In the genomic region with DNA sequence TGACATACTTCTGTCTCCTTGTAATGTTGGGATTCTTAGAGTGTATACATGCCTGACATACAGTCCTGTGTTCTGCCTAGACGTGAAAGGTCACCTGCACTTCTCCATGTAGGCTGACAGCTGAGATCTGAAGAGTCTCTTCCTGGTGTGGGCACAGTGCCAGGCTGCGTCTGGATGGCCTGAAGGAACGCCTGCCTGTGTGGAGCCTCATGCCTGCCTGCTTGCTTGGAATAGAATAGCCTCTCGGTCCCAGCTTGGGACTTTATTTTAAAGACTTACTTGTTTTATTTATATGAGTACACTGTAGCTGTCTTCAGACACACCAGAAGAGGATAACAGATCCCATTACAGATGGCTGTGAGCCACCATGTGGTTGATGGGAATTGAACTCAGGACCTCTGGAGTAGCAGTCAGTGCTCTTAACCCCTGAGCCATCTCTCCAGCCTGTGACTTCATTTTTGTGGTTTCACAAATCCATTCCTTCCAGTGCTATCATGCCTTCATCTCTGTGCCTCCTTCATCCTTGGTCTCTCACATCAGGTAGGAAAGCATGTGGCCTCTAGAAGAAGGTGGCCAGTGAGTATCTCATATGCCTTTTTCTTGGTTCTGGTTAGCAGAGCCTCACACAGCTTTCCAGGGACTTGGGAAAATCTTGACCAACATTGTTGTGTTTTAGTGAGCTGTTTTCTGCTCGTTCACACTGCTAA, we compare ENCODE assay signal across 8 mouse cellular contexts. TPM values are rescaled to one million over a fixed set of nuclear protein-coding genes. Genes with fewer than 3 reads are reported as not detected.
DNase-seq lines count a peak whose midpoint lies in the region; ATAC-seq and TF ChIP-seq lines count a peak whose summit lies in the region.

No protein-coding gene starts in this region.

- peak overlapping the region; percentile 56 for H3K27ac ChIP-seq in hindbrain, embryonic 14.5 days
- H3K27ac ChIP-seq in hindbrain, embryonic 10.5 days: no peak overlapping the region
- peak overlapping the region; percentile 54 for H3K27ac ChIP-seq in hindbrain, embryonic 16.5 days (ENCODE audit: low read depth, low read length)
- H3K27ac ChIP-seq in stomach, embryonic 15.5 days: peak overlapping the region; percentile 67
- H3K27ac ChIP-seq in thymus, adult 2 months (ENCODE audit: control insufficient read depth, insufficient read depth, low read length): no peak overlapping the region

- H3K36me3 ChIP-seq in hindbrain, embryonic 14.5 days (replicated peaks; ENCODE audit: control insufficient read depth, insufficient read depth): peaks cover 2% of the 10 kb centered on the region
- peaks cover 18% of the 10 kb centered on the region for H3K36me3 ChIP-seq in hindbrain, embryonic 10.5 days
- H3K36me3 ChIP-seq in C2C12 (ENCODE audit: control insufficient read depth, insufficient read depth): no peaks in the 10 kb centered on the region
- H3K36me3 ChIP-seq in hindbrain, embryonic 16.5 days (ENCODE audit: control insufficient read depth, insufficient read depth, low read length): no peaks in the 10 kb centered on the region
- H3K36me3 ChIP-seq in stomach, embryonic 15.5 days: no peaks in the 10 kb centered on the region
- no peaks in the 10 kb centered on the region for H3K36me3 ChIP-seq in thymus, adult 2 months (ENCODE audit: control insufficient read depth, insufficient read depth, low read length)

- H3K27me3 ChIP-seq in hindbrain, embryonic 14.5 days (ENCODE audit: control insufficient read depth, insufficient read depth, low read length): no peaks in the 10 kb centered on the region
- no peaks in the 10 kb centered on the region for H3K27me3 ChIP-seq in hindbrain, embryonic 10.5 days (ENCODE audit: insufficient read depth, poor library complexity, severe bottlenecking)
- no peaks in the 10 kb centered on the region for H3K27me3 ChIP-seq in C2C12 (ENCODE audit: control insufficient read depth, insufficient read depth, insufficient read length)
- H3K27me3 ChIP-seq in hindbrain, embryonic 16.5 days (replicated peaks; ENCODE audit: control insufficient read depth, insufficient read depth, low read length): no peaks in the 10 kb centered on the region
- H3K27me3 ChIP-seq in stomach, embryonic 15.5 days (replicated peaks): no peaks in the 10 kb centered on the region
- H3K27me3 ChIP-seq in thymus, adult 2 months (ENCODE audit: control insufficient read depth, insufficient read depth, low read length): no peaks in the 10 kb centered on the region

- H3K4me1 ChIP-seq in hindbrain, embryonic 14.5 days (replicated peaks; ENCODE audit: control insufficient read depth, insufficient read depth, low read length): peaks cover 19% of the 10 kb centered on the region
- H3K4me1 ChIP-seq in hindbrain, embryonic 10.5 days (replicated peaks): peaks cover 24% of the 10 kb centered on the region
- H3K4me1 ChIP-seq in hindbrain, embryonic 16.5 days (ENCODE audit: control insufficient read depth, insufficient read depth, low read depth, low read length): peaks cover 21% of the 10 kb centered on the region
- peaks cover 29% of the 10 kb centered on the region for H3K4me1 ChIP-seq in stomach, embryonic 15.5 days
- peaks cover 13% of the 10 kb centered on the region for H3K4me1 ChIP-seq in thymus, adult 2 months (replicated peaks; ENCODE audit: control insufficient read depth, insufficient read depth, low read length)

- TF ChIP-seq POLR2A in thymus, adult 2 months (IDR thresholded peaks at IDR 0.05; ENCODE audit: control insufficient read depth, extremely low read depth, insufficient read depth, low read length, poor library complexity): no peak

- DNase-seq in hindbrain, embryonic 14.5 days (ENCODE audit: low spot score): peak; percentile 47
- DNase-seq in hindbrain, embryonic 10.5 days (ENCODE audit: low spot score): no peak
- DNase-seq in cerebellum, adult 9-11 months: peak; percentile 64
- no peak for DNase-seq in B cell, adult 2 months
- DNase-seq in thymus, adult 2 months: no peak

- no peak for TF ChIP-seq CTCF in C2C12 (IDR thresholded peaks at IDR 0.05; ENCODE audit: control insufficient read depth, insufficient read depth, insufficient read length)
- TF ChIP-seq CTCF in thymus, adult 2 months (IDR thresholded peaks at IDR 0.05; ENCODE audit: borderline replicate concordance, control insufficient read depth, extremely low read depth, insufficient read depth, low read length, poor library complexity): no peak

- 39% methylated on average over 5 of the region's 5 CpGs for WGBS in hindbrain, embryonic 14.5 days
- 84% methylated on average over 5 of the region's 5 CpGs for WGBS in hindbrain, embryonic 10.5 days
- 41% methylated on average over 5 of the region's 5 CpGs for whole genome bisulfite sequencing in hindbrain, embryonic 16.5 days
- WGBS in stomach, embryonic 15.5 days: 35% methylated on average over 5 of the region's 5 CpGs
- 78% methylated on average over 5 of the region's 5 CpGs for WGBS in thymus, adult 2 months

- no peak overlapping the region for H3K4me2 ChIP-seq in hindbrain, embryonic 14.5 days (replicated peaks)
- no peak overlapping the region for H3K4me2 ChIP-seq in hindbrain, embryonic 16.5 days (ENCODE audit: low read length)
- H3K4me2 ChIP-seq in stomach, embryonic 15.5 days: no peak overlapping the region; the same call in 1 of the 2 replicates

- H3K9me3 ChIP-seq in hindbrain, embryonic 14.5 days (ENCODE audit: control insufficient read depth, low read length): no peaks in the 10 kb centered on the region
- H3K9me3 ChIP-seq in hindbrain, embryonic 10.5 days: no peaks in the 10 kb centered on the region
- no peaks in the 10 kb centered on the region for H3K9me3 ChIP-seq in hindbrain, embryonic 16.5 days (ENCODE audit: control insufficient read depth, low read length)
- no peaks in the 10 kb centered on the region for H3K9me3 ChIP-seq in stomach, embryonic 15.5 days

- no peak overlapping the region for H3K9ac ChIP-seq in hindbrain, embryonic 14.5 days
- H3K9ac ChIP-seq in hindbrain, embryonic 16.5 days (ENCODE audit: low read depth, low read length): no peak overlapping the region; the same call in 1 of the 2 replicates
- H3K9ac ChIP-seq in stomach, embryonic 15.5 days: no peak overlapping the region

- no peak overlapping the region for H3K4me3 ChIP-seq in hindbrain, embryonic 14.5 days (replicated peaks; ENCODE audit: low read length)
- H3K4me3 ChIP-seq in hindbrain, embryonic 10.5 days: no peak overlapping the region
- no peak overlapping the region for H3K4me3 ChIP-seq in C2C12 (ENCODE audit: insufficient read depth, poor library complexity, severe bottlenecking)
- no peak overlapping the region for H3K4me3 ChIP-seq in hindbrain, embryonic 16.5 days (ENCODE audit: low read length)
- no peak overlapping the region for H3K4me3 ChIP-seq in stomach, embryonic 15.5 days (replicated peaks)
- H3K4me3 ChIP-seq in thymus, adult 2 months (ENCODE audit: control insufficient read depth, insufficient read depth, low read length): no peak overlapping the region

- H3K79me3 ChIP-seq in C2C12 (ENCODE audit: low read depth): peaks cover 37% of the 10 kb centered on the region

- peaks cover 90% of the 10 kb centered on the region for H3K79me2 ChIP-seq in C2C12 (ENCODE audit: control insufficient read depth, insufficient read depth)

- 0 out of 2 replicates have a peak, but pooled peaks have one; percentile 14 for ATAC-seq in hindbrain, embryonic 14.5 days (ENCODE audit: low FRiP score)
- ATAC-seq in hindbrain, embryonic 16.5 days: no peak
- ATAC-seq in stomach, embryonic 15.5 days (ENCODE audit: insufficient read depth, low FRiP score, low read depth): no peak

- peak overlapping the region; percentile 2 for H3ac ChIP-seq in C2C12 (ENCODE audit: control insufficient read depth, insufficient read length, low read depth)

TF ChIP-seq in C2C12, 6 proteins besides CTCF, POLR2A, EP300 and RAD21:
- TF ChIP-seq MYOD1 (IDR thresholded peaks at IDR 0.05; ENCODE audit: control insufficient read depth, insufficient read length, low read depth): no peak
- TF ChIP-seq MAX (IDR thresholded peaks at IDR 0.05): no peak
- no peak for TF ChIP-seq CEBPB (IDR thresholded peaks at IDR 0.05; ENCODE audit: low read depth)
- no peak for TF ChIP-seq FOSL1 (IDR thresholded peaks at IDR 0.05; ENCODE audit: insufficient read depth, low read length, poor library complexity, severe bottlenecking)
- TF ChIP-seq USF1 (IDR thresholded peaks at IDR 0.05; ENCODE audit: low read depth): no peak
- TF ChIP-seq MYOG (IDR thresholded peaks at IDR 0.05; ENCODE audit: control insufficient read depth, extremely low read depth, insufficient read length): no peak

RNA-seq across cellular contexts. Expression of gene Ptpn1, which starts 26.4 kb away (rescaled TPM):
- 62.3 and 69.3 TPM in 2 replicates for polyA plus RNA-seq in hindbrain, embryonic 14.5 days (2014; fragmentation: Nextera tagmentation; extraction: Ambion mirVana)
- 75.9 and 86.1 TPM in 2 replicates for polyA plus RNA-seq in hindbrain, embryonic 10.5 days (2016; fragmentation: Nextera tagmentation; extraction: Ambion mirVana)
- 64.6 TPM for polyA plus RNA-seq in C2C12 (2012; fragmentation: generic; extraction: Trizol)
- 64.8 and 69.2 TPM in 2 replicates for polyA plus RNA-seq in hindbrain, embryonic 16.5 days (2015; fragmentation: Nextera tagmentation; extraction: Ambion mirVana)
- 52.8 and 54.8 TPM in 2 replicates for polyA plus RNA-seq in stomach, embryonic 15.5 days (2015; fragmentation: Nextera tagmentation; extraction: Ambion mirVana)
- 97.1 and 97.8 TPM in 2 replicates for polyA plus RNA-seq in thymus, adult 2 months (2012; rRNA removed)

RNA-seq across cellular contexts. Expression of gene Ripor3, which starts 52.2 kb away (rescaled TPM):
- polyA plus RNA-seq in hindbrain, embryonic 14.5 days (2014; fragmentation: Nextera tagmentation; extraction: Ambion mirVana): 0.13 and 0.30 TPM in 2 replicates
- polyA plus RNA-seq in hindbrain, embryonic 10.5 days (2016; fragmentation: Nextera tagmentation; extraction: Ambion mirVana): 0.57 and 0.71 TPM in 2 replicates
- polyA plus RNA-seq in C2C12 (2012; fragmentation: generic; extraction: Trizol): 0.04 TPM
- polyA plus RNA-seq in hindbrain, embryonic 16.5 days (2015; fragmentation: Nextera tagmentation; extraction: Ambion mirVana): 0.19 and 0.70 TPM in 2 replicates
- polyA plus RNA-seq in stomach, embryonic 15.5 days (2015; fragmentation: Nextera tagmentation; extraction: Ambion mirVana): 3.5 and 4.5 TPM in 2 replicates
- 1.4 and 1.5 TPM in 2 replicates for polyA plus RNA-seq in thymus, adult 2 months (2012; rRNA removed)

Comparison
In these comparisons a context has a peak if more than half of its experiments do, and no peak if none do; other contexts are left out.
1. DNase-seq: peak in hindbrain, embryonic 14.5 days (single experiment) and cerebellum, adult 9-11 months (single experiment); none in hindbrain, embryonic 10.5 days (single experiment), B cell, adult 2 months (0 of 2) and thymus, adult 2 months (single experiment).
2. H3K27ac ChIP-seq: peak in hindbrain, embryonic 14.5 days (single experiment), hindbrain, embryonic 16.5 days (single experiment) and stomach, embryonic 15.5 days (single experiment); none in hindbrain, embryonic 10.5 days (single experiment) and thymus, adult 2 months (single experiment).